Mouse (Mus musculus): ENCODE results near the gene Olfr130.

DNA sequence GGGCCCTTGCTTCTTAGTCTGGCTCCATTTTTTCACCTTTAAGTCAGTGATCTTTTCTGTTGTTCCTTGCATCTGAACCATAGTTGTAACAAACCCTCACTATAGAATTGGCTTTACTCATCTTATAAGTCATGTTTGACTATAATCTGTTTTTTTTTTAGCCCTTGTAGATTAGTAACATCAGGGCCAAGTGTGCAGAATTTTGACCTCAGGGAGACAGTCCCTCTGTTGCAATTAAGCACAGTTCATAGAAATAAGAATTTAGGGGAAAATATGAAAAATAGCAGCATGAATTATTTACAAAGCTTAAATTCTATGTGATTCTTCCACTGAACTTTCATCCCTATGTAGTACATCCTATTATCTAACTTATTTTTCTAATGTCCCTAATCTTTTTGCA is 24.9 kb downstream of the Olfr130 start, which contains the start of gene Olfr131:
- no peak for TF ChIP-seq POLR2A (IDR thresholded peaks at IDR 0.05; ENCODE audit: low read depth, low read length)
- TF ChIP-seq CTCF (conservative IDR thresholded peaks at IDR 0.05; ENCODE audit: insufficient read depth, insufficient read length, low read depth, low read length), result no peak
